Mouse (Mus musculus): ENCODE measurements around the gene Axin2.

- TF ChIP-seq POLR2A (IDR thresholded peaks at IDR 0.05; ENCODE audit: extremely low read depth, insufficient read depth, low read length), result no peak
- TF ChIP-seq CTCF (IDR thresholded peaks at IDR 0.05; ENCODE audit: low read depth, low read length), result no peak
These were observed 6.4 kb downstream of the Axin2 start for GRCm38 (mm10) chr11:108926345-108927092.
